ENCODE assay signal across 24 mouse cellular contexts in genomic region chr2:137107203-137107602, GRCm38 (mm10). TPM values are rescaled to one million over a fixed set of nuclear protein-coding genes. Genes with fewer than 3 reads are reported as not detected.
DNase-seq lines count a peak whose midpoint lies in the region; ATAC-seq and TF ChIP-seq lines count a peak whose summit lies in the region.
"Had no signal": no experiment of that assay in that cellular context is flagged by ENCODE, and none has a peak within 500 bp of the region (broad histone marks: within the 10 kb centered on the region; RNA-seq: fewer than 3 reads in every experiment).

No protein-coding gene starts in this region.

- no peak overlapping the region for H3K4me3 ChIP-seq in hindbrain, embryonic 10.5 days
- H3K4me3 ChIP-seq in hindbrain, embryonic 12.5 days = no peak overlapping the region
- H3K4me3 ChIP-seq in embryonic facial prominence, embryonic 11.5 days (ENCODE audit: low read depth, low read length) = no peak overlapping the region
- H3K4me3 ChIP-seq in stomach, embryonic 14.5 days (ENCODE audit: low read depth, low read length) = no peak overlapping the region
- no peak overlapping the region for H3K4me3 ChIP-seq in left cerebral cortex, adult 2 months
- H3K4me3 ChIP-seq: forebrain, embryonic 12.5 days; intestine, embryonic 15.5 days had no signal

- H3K9ac ChIP-seq in hindbrain, embryonic 12.5 days = no peak overlapping the region
- H3K9ac ChIP-seq in embryonic facial prominence, embryonic 11.5 days (replicated peaks; ENCODE audit: low read length) = no peak overlapping the region
- H3K9ac ChIP-seq in stomach, embryonic 14.5 days (replicated peaks; ENCODE audit: low read depth, low read length) = no peak overlapping the region
- H3K9ac ChIP-seq: forebrain, embryonic 12.5 days; intestine, embryonic 15.5 days; liver, postnatal 0 days had no signal

- WGBS in hindbrain, embryonic 10.5 days = 41% methylated on average over 4 of the region's 4 CpGs
- WGBS in hindbrain, embryonic 12.5 days = 48% methylated on average over 4 of the region's 4 CpGs
- WGBS in embryonic facial prominence, embryonic 11.5 days = 60% methylated on average over 4 of the region's 4 CpGs
- WGBS in stomach, embryonic 14.5 days = 70% methylated on average over 4 of the region's 4 CpGs

- DNase-seq in heart, adult 11 months = peak; percentile 70
- no peak for DNase-seq in heart, postnatal 25 days (ENCODE audit: low spot score)
- DNase-seq in hindbrain, embryonic 10.5 days (ENCODE audit: low spot score) = no peak
- no peak for DNase-seq in embryonic facial prominence, embryonic 11.5 days (ENCODE audit: low spot score)
- no peak for DNase-seq in retina, embryonic 14.5 days (ENCODE audit: low spot score)
- DNase-seq in left cerebral cortex, adult 2 months (ENCODE audit: extremely low spot score in 1 of 2, low spot score in 2 of 2) = no peak
- DNase-seq: adrenal gland, postnatal 14 days; cerebellum, adult 2 months; cerebellum, postnatal 25 days; heart, postnatal 4 days; kidney, adult 8-10 months; kidney, postnatal 4 days; liver, postnatal 0 days; thymus, adult 18-20 months; thymus, postnatal 36 days had no signal

- intact Hi-C loops in heart, postnatal 25 days (cut with DNase I) = no loop called here
- intact Hi-C loops in left cerebral cortex, adult 2 months (cut with DNase I) = no loop called here

- TF ChIP-seq CTCF in left cerebral cortex, adult 2 months (IDR thresholded peaks at IDR 0.05) = no peak

- no peaks in the 10 kb centered on the region for H3K27me3 ChIP-seq in hindbrain, embryonic 10.5 days (ENCODE audit: insufficient read depth, poor library complexity, severe bottlenecking)
- no peaks in the 10 kb centered on the region; the same call in none of the 2 replicates for H3K27me3 ChIP-seq in hindbrain, embryonic 12.5 days
- H3K27me3 ChIP-seq in embryonic facial prominence, embryonic 11.5 days (ENCODE audit: control insufficient read depth, insufficient read depth, low read length) = no peaks in the 10 kb centered on the region
- H3K27me3 ChIP-seq in stomach, embryonic 14.5 days (ENCODE audit: control insufficient read depth, insufficient read depth, low read length) = no peaks in the 10 kb centered on the region
- H3K27me3 ChIP-seq: intestine, embryonic 15.5 days had no signal

- H3K4me2 ChIP-seq in hindbrain, embryonic 12.5 days (replicated peaks) = no peak overlapping the region
- no peak overlapping the region for H3K4me2 ChIP-seq in embryonic facial prominence, embryonic 11.5 days (ENCODE audit: low read depth, low read length)
- no peak overlapping the region for H3K4me2 ChIP-seq in stomach, embryonic 14.5 days (replicated peaks; ENCODE audit: low read depth, low read length)
- H3K4me2 ChIP-seq: forebrain, embryonic 12.5 days; intestine, embryonic 15.5 days; liver, embryonic 11.5 days had no signal

- H3K36me3 ChIP-seq in hindbrain, embryonic 10.5 days = peaks cover 54% of the 10 kb centered on the region
- H3K36me3 ChIP-seq in hindbrain, embryonic 12.5 days = peaks cover 14% of the 10 kb centered on the region; the same call in 1 of the 2 replicates
- H3K36me3 ChIP-seq in embryonic facial prominence, embryonic 11.5 days (replicated peaks; ENCODE audit: control insufficient read depth, insufficient read depth, low read depth, low read length) = no peaks in the 10 kb centered on the region; the same call in 1 of the 2 replicates
- peaks cover 16% of the 10 kb centered on the region for H3K36me3 ChIP-seq in stomach, embryonic 14.5 days (ENCODE audit: control insufficient read depth, insufficient read depth, low read length)
- H3K36me3 ChIP-seq: intestine, embryonic 15.5 days had no signal

- H3K9me3 ChIP-seq in hindbrain, embryonic 10.5 days = no peaks in the 10 kb centered on the region
- no peaks in the 10 kb centered on the region for H3K9me3 ChIP-seq in hindbrain, embryonic 12.5 days (replicated peaks)
- H3K9me3 ChIP-seq in embryonic facial prominence, embryonic 11.5 days (replicated peaks; ENCODE audit: control insufficient read depth, low read length) = no peaks in the 10 kb centered on the region
- H3K9me3 ChIP-seq in stomach, embryonic 14.5 days (ENCODE audit: control insufficient read depth, low read depth, low read length) = no peaks in the 10 kb centered on the region
- H3K9me3 ChIP-seq: forebrain, embryonic 12.5 days; intestine, embryonic 15.5 days had no signal

- peaks cover 66% of the 10 kb centered on the region for H3K4me1 ChIP-seq in hindbrain, embryonic 10.5 days (replicated peaks)
- H3K4me1 ChIP-seq in hindbrain, embryonic 12.5 days = peaks cover 45% of the 10 kb centered on the region
- H3K4me1 ChIP-seq in embryonic facial prominence, embryonic 11.5 days (ENCODE audit: control insufficient read depth, insufficient read depth, low read length) = peaks cover 3% of the 10 kb centered on the region; the same call in 1 of the 2 replicates
- H3K4me1 ChIP-seq in stomach, embryonic 14.5 days (ENCODE audit: control insufficient read depth, insufficient read depth, low read length) = peaks cover 33% of the 10 kb centered on the region

- ATAC-seq in hindbrain, embryonic 12.5 days (ENCODE audit: low FRiP score) = no peak
- peak; percentile 7; the same call in 1 of the 2 replicates for ATAC-seq in embryonic facial prominence, embryonic 11.5 days (replicated peaks; ENCODE audit: insufficient number of reproducible peaks, low FRiP score, low TSS enrichment, low read depth)
- ATAC-seq in stomach, embryonic 14.5 days (ENCODE audit: insufficient number of reproducible peaks, insufficient read depth, low FRiP score, low read depth) = no peak
- ATAC-seq: CD4-positive, CD25-positive, alpha-beta regulatory T cell, adult 4 months; hindbrain, embryonic 16.5 days; intestine, embryonic 15.5 days; liver, postnatal 0 days; lung, postnatal 0 days had no signal

- peak overlapping the region; percentile 73 for H3K27ac ChIP-seq in hindbrain, embryonic 10.5 days
- no peak overlapping the region; the same call in 1 of the 2 replicates for H3K27ac ChIP-seq in hindbrain, embryonic 12.5 days
- no peak overlapping the region for H3K27ac ChIP-seq in embryonic facial prominence, embryonic 11.5 days (replicated peaks; ENCODE audit: low read depth, low read length)
- H3K27ac ChIP-seq in stomach, embryonic 14.5 days (ENCODE audit: low read length) = peak overlapping the region; percentile 15; the same call in 1 of the 2 replicates
- H3K27ac ChIP-seq in left cerebral cortex, adult 2 months = no peak overlapping the region
- H3K27ac ChIP-seq: forebrain, embryonic 12.5 days; macrophage had no signal

RNA-seq across cellular contexts. Expression of gene Jag1, which starts 9.2 kb away (rescaled TPM):
- 10 to 100 TPM; 10.5 to 13.4 TPM for total RNA-seq in heart, postnatal 25 days (2021)
- 21.2 and 30.5 TPM in 2 replicates for polyA plus RNA-seq in hindbrain, embryonic 10.5 days (2016; fragmentation: Nextera tagmentation; extraction: Ambion mirVana)
- polyA plus RNA-seq in hindbrain, embryonic 12.5 days (2016; fragmentation: Nextera tagmentation; extraction: Ambion mirVana) = 31.6 and 34.0 TPM in 2 replicates
- polyA plus RNA-seq in embryonic facial prominence, embryonic 11.5 days (2014; fragmentation: Nextera tagmentation; extraction: Ambion mirVana) = 14.2 and 15.8 TPM in 2 replicates
- 20.2 and 23.6 TPM in 2 replicates for polyA plus RNA-seq in stomach, embryonic 14.5 days (2014; fragmentation: Nextera tagmentation; extraction: Ambion mirVana)
- total RNA-seq in left cerebral cortex, adult 2 months (2021) = 1 to 10 TPM; 5.2 to 6.7 TPM

Comparison
In these comparisons a context has a peak if more than half of its experiments do, and no peak if none do; other contexts are left out.
1. H3K27ac ChIP-seq: peak in hindbrain, embryonic 10.5 days (single experiment) and stomach, embryonic 14.5 days (single experiment); none in hindbrain, embryonic 12.5 days (single experiment), embryonic facial prominence, embryonic 11.5 days (single experiment) and left cerebral cortex, adult 2 months (single experiment).